Mouse (Mus musculus) G1E (cell line): ENCODE results near the gene Cbwd1. TPM values are rescaled to one million over a fixed set of nuclear protein-coding genes. Genes with fewer than 3 reads are reported as not detected.

Experiments used
- ATAC-seq: 2 replicates; pipeline ENCODE4 v1.8.0; 2016; ENCODE audit warnings: mild to moderate bottlenecking; ENCODE audit not compliant: insufficient number of reproducible peaks, poor library complexity, low FRiP score, severe bottlenecking; ENCODE audit errors: extremely low read depth
- DNase-seq: peaks from one replicate; pipeline ENCODE4 v3.0.0; 2012; ENCODE audit warnings: low spot score
- H3K27me3 ChIP-seq: 2 replicates; pipeline ENCODE4 v1.6.1; 2012; ENCODE audit warnings: mild to moderate bottlenecking, low read length, inconsistent platforms; ENCODE audit not compliant: insufficient read depth
- H3K36me3 ChIP-seq: replicated peaks from 2 replicates; pipeline ENCODE3; 2012; ENCODE audit warnings: mild to moderate bottlenecking, inconsistent platforms
- H3K4me1 ChIP-seq: 2 replicates; pipeline ENCODE4 v1.6.1; 2012; ENCODE audit warnings: low read depth, low read length, inconsistent platforms, mixed read lengths; ENCODE audit not compliant: insufficient read depth
- H3K4me3 ChIP-seq: 2 replicates; pipeline ENCODE4 v1.5.1; 2012; ENCODE audit warnings: low read depth, mild to moderate bottlenecking, inconsistent platforms, low read length, moderate library complexity, mixed read lengths
- H3K9me3 ChIP-seq: replicated peaks from 2 replicates; pipeline ENCODE4 v1.6.1; 2012; ENCODE audit warnings: inconsistent platforms
- CTCF ChIP-seq: IDR thresholded peaks from 2 replicates; pipeline ENCODE4 v1.5.1; 2012; ENCODE audit warnings: low read depth, low read length, inconsistent platforms, mixed read lengths
- GATA1 ChIP-seq: IDR thresholded peaks from 2 replicates; pipeline ENCODE4 v1.6.1; 2012; ENCODE audit warnings: borderline replicate concordance, low read length, inconsistent platforms, mixed read lengths
- GATA2 ChIP-seq: IDR thresholded peaks from 2 replicates; pipeline ENCODE4 v1.6.1; 2012; ENCODE audit warnings: low read depth, low read length, inconsistent platforms, borderline replicate concordance
- POLR2AphosphoS5 ChIP-seq: IDR thresholded peaks from 2 replicates; pipeline ENCODE4 v1.6.1; 2012; ENCODE audit warnings: low read depth, low read length, inconsistent platforms; ENCODE audit not compliant: insufficient replicate concordance
- TAL1 ChIP-seq: conservative IDR thresholded peaks from 2 replicates; pipeline ENCODE4 v1.6.1; 2012; ENCODE audit warnings: low read depth, low read length, inconsistent platforms, mixed read lengths
- polyA plus RNA-seq: library from polyadenylated mRNA; stranded (reverse); fragments of >175 nt; gene quantifications from 2 replicates; pipeline ENCODE4 v1.2.3, GENCODE M21; 2012
- total RNA-seq, 2 experiments: library from RNA; stranded (forward) in 1 of 2; stranded (reverse) in 1 of 2; fragments of 200-1000 nt in 1 of 2; fragments of >200 nt in 1 of 2; fragmentation: Nextera tagmentation in 1 of 2; gene quantifications; 2 replicates each; pipeline ENCODE4 v1.2.3; 2014 to 2017

The Cbwd1 gene
- total and polyA plus RNA-seq, 3 experiments: 1.6 to 38.9 (median 22.0) TPM

DNA sequence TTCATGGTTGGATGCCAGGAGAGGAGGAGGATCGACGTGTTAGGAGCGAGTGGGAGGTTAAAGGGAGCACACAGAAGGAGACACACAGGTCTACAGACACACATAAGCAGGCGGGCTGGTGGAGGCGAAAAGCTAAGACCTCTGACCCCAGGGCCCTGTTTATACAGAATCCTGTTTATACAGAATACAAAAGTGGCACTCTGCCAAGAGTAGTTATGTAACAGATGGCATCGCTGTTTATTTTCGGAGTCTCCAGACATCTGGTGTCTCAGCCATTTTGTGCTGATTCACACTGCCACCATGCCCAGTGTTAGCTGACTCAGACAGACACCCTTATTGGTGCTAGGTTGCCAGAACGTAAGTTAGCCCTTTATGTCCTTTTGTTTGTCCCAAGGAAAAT lies 19.9 kb upstream of the Cbwd1 start:
- H3K4me1 ChIP-seq: no peaks in the 10 kb centered on the region

DNA sequence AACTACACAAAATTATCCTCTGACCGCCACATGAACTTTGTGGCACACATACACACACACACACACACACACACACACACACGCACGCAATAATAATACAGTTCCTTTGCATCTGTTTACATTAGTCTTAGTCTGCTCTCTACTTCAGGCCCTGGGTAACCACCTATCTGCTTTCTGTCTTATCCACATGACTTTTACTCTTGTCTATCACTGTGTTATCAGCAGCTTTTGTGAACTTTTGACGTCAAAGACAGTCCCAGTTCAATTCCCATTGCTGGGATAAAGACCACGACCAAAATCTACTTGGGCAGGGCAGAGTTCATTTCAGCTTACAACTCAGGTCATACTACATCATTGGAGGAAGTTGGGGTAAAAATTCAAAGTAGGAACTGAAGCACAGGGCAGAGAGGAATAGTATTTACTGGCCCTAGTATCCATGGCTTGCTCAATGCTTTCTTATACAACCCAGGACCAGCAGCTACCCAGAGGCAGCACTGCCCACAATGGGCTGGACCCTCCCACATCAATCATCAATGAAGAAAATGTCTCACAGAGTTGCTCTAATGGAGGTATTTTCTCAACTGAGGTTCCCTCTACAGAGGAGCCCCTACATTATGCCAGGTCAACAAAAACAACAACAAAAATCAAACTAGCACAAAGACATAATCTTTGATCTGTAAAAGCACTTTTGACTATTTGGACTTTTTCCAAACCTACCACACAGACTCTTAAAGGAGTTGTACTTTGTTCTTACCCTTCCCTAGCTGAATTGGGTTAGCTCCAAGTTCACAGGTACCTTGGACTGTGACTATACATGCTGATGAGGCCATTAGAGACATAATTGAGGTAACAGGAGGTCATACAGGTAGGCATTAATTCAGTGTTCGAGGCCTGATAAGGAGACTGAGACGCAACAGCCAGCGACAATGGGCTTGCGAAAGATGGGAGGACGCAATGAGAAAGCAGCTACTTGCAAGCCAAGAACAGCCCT lies 17.7 kb upstream of the Cbwd1 start:
- H3K36me3 ChIP-seq: no peaks in the 10 kb centered on the region
- no peaks in the 10 kb centered on the region for H3K27me3 ChIP-seq
- DNase-seq: no peak
- no peak for ATAC-seq
- 0 out of 2 replicates have a peak, but pooled peaks cover 3% of the 10 kb centered on the region for H3K9me3 ChIP-seq
- TF ChIP-seq GATA1 (no peak), TAL1 (no peak), POLR2AphosphoS5 (no peak), GATA2 (no peak), CTCF (no peak)
- no peak overlapping the region for H3K4me3 ChIP-seq
- no peaks in the 10 kb centered on the region for H3K4me1 ChIP-seq

More for the DNA sequence above, 19.9 kb upstream of the Cbwd1 start:
- H3K4me3 ChIP-seq: no peak overlapping the region
- H3K27me3 ChIP-seq: no peaks in the 10 kb centered on the region
- no peaks in the 10 kb centered on the region for H3K36me3 ChIP-seq
- no peak for DNase-seq
- H3K9me3 ChIP-seq: 0 out of 2 replicates have a peak, but pooled peaks cover 5% of the 10 kb centered on the region
- ATAC-seq: no peak
- TF ChIP-seq GATA1: no peak
- TF ChIP-seq GATA2: no peak
- no peak for TF ChIP-seq TAL1
- no peak for TF ChIP-seq CTCF
- TF ChIP-seq POLR2AphosphoS5: no peak

DNA sequence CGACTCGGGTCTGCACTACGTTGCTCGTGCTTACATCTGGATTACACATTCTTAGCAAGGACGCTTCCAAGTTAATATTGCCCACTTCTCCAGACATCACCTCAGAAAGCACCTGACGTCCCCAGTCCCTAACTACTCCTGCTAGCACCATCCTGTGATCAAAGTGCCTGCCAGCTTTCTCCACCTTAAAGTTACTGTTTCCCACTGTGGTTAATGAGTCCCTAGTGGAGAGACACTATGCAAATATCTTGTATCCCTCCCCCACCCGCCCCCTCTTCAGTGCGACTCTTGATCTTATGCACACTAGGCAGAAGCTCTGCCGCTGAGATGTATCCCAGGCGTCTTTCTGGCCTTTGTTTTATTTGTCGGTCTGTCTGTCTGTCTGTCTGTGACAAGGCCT lies 16.6 kb upstream of the Cbwd1 start:
- H3K9me3 ChIP-seq: 0 out of 2 replicates have a peak, but pooled peaks cover 3% of the 10 kb centered on the region
- no peak for DNase-seq
- TF ChIP-seq POLR2AphosphoS5: no peak
- TF ChIP-seq GATA2: no peak
- TF ChIP-seq GATA1: no peak
- TF ChIP-seq CTCF: no peak
- TF ChIP-seq TAL1: no peak
- no peaks in the 10 kb centered on the region for H3K36me3 ChIP-seq
- no peak for ATAC-seq
- no peak overlapping the region for H3K4me3 ChIP-seq
- H3K27me3 ChIP-seq: no peaks in the 10 kb centered on the region
- no peaks in the 10 kb centered on the region for H3K4me1 ChIP-seq

DNA sequence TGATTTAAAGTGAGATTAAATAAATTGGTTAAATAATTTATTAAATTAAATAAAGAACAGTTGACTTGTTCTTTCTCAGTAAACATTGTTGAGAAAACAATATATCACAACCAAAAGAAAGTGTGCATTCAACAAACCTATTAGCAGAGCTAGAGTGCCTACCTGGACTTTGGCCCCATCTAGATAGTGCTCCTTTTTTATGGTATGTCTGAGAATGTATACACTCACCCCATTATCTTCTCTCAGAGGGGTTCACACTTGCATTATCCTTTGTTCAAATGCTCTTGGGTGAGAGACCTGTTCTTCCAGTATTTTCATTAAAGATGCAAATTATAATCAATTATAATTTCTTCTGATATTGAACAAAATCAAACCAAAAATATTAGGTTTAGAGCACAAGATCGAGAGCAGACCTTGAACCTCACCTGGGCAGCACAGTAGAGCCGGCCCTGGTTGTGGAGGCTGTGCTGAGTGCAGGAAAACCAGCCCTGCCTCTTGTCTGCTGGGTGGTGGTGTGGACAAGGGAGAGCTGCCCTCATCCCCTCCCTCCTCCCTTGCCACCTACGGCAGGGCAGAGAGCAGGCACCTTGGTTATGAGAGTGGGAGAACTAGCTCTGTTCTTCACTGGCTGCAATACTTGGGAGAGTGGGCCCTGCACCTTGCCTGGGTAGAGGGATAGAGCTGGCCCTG lies 11.4 kb upstream of the Cbwd1 start:
- no peak overlapping the region for H3K4me3 ChIP-seq
- TF ChIP-seq TAL1: no peak
- no peak for TF ChIP-seq POLR2AphosphoS5
- no peak for TF ChIP-seq GATA1
- no peak for TF ChIP-seq GATA2
- no peak for TF ChIP-seq CTCF
- H3K36me3 ChIP-seq: no peaks in the 10 kb centered on the region
- no peaks in the 10 kb centered on the region for H3K4me1 ChIP-seq
- H3K9me3 ChIP-seq: no peaks in the 10 kb centered on the region
- ATAC-seq (no peak), DNase-seq (no peak)
- H3K27me3 ChIP-seq: no peaks in the 10 kb centered on the region

DNA sequence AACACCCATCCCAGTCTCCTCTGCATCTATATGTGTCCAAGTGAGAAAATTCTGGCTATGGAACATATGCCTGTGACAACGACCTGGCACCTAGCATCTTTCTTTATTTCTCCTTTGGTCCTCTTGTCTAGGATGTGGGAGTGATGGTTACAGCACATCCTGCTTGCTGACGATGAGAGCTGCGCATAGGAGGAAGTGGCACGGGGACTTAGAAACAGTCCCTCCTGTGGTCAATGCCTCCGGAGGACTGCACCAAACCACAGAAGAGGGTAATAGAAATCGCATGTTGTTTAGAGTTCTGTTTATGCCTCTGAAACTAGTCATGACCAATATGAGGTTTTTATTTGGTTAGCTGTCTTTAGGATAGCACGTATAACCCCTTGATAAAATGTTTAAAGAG lies 9.9 kb upstream of the Cbwd1 start:
- Histone ChIP-seq H3K36me3 (no peaks in the 10 kb centered on the region), H3K4me3 (no peak overlapping the region), H3K9me3 (no peaks in the 10 kb centered on the region), H3K4me1 (no peaks in the 10 kb centered on the region), H3K27me3 (no peaks in the 10 kb centered on the region)
- ATAC-seq (no peak), DNase-seq (no peak)
- no peak for TF ChIP-seq POLR2AphosphoS5
- no peak for TF ChIP-seq GATA1
- TF ChIP-seq CTCF: no peak
- TF ChIP-seq GATA2: no peak
- no peak for TF ChIP-seq TAL1

GRCm38 (mm10) chr19:24966941-24967340 lies 5.5 kb upstream of the Cbwd1 start:
- no peaks in the 10 kb centered on the region for H3K4me1 ChIP-seq
- H3K27me3 ChIP-seq: no peaks in the 10 kb centered on the region
- no peak overlapping the region for H3K4me3 ChIP-seq
- DNase-seq (no peak), ATAC-seq (no peak)
- no peaks in the 10 kb centered on the region for H3K9me3 ChIP-seq
- no peaks in the 10 kb centered on the region for H3K36me3 ChIP-seq
- TF ChIP-seq POLR2AphosphoS5 (no peak), TAL1 (no peak), GATA1 (no peak), GATA2 (no peak), CTCF (no peak)
